Mouse (Mus musculus) layer of hippocampus, postnatal 36 days (tissue): ENCODE measurements around the gene Plpp2. TPM values are rescaled to one million over a fixed set of nuclear protein-coding genes. Genes with fewer than 3 reads are reported as not detected.

Experiments
- DNase-seq, 2 experiments: peaks; one replicate each; pipeline ENCODE4 v3.0.0; 2022
- total RNA-seq, 2 experiments: library from RNA; stranded (reverse); gene quantifications; 2 replicates each; pipeline ENCODE4 v1.2.3; 2021

Plpp2 gene
- 1 to 10 TPM; 5.3 to 5.9 TPM for total RNA-seq

- peak; percentile 19 to 45 for DNase-seq
Measured at GRCm38 (mm10) chr10:79533126-79533911, at the start of gene Plpp2. Plpp2 (minus strand) TSS chr10:79533796.

- DNase-seq = no peak
Measured at GRCm38 (mm10) chr10:79581501-79581900, 47.9 kb upstream of the Plpp2 start.

- peak in 1 of 2 experiments; percentile 19 for DNase-seq
Measured at GRCm38 (mm10) chr10:79580811-79581210, 47.2 kb upstream of the Plpp2 start.

- no peak for DNase-seq
Measured at GRCm38 (mm10) chr10:79580356-79580755, 46.8 kb upstream of the Plpp2 start.

GRCm38 (mm10) chr10:79579781-79580180 lies 46.2 kb upstream of the Plpp2 start:
- no peak for DNase-seq

GRCm38 (mm10) chr10:79578891-79579290 lies 45.3 kb upstream of the Plpp2 start:
- DNase-seq = no peak

GRCm38 (mm10) chr10:79578276-79578675 lies 44.7 kb upstream of the Plpp2 start:
- DNase-seq = no peak

GRCm38 (mm10) chr10:79577376-79577775 lies 43.8 kb upstream of the Plpp2 start:
- no peak for DNase-seq

- no peak for DNase-seq
Measured at GRCm38 (mm10) chr10:79575754-79576153, 42.2 kb upstream of the Plpp2 start.

- no peak for DNase-seq
Measured at GRCm38 (mm10) chr10:79574796-79575195, 41.2 kb upstream of the Plpp2 start.

- no peak for DNase-seq
Measured at GRCm38 (mm10) chr10:79574350-79574749, 40.8 kb upstream of the Plpp2 start.

GRCm38 (mm10) chr10:79573611-79574010 lies 40.0 kb upstream of the Plpp2 start:
- DNase-seq = no peak

- no peak for DNase-seq
Measured at GRCm38 (mm10) chr10:79571314-79571713, 37.7 kb upstream of the Plpp2 start.

- no peak for DNase-seq
Measured at GRCm38 (mm10) chr10:79569921-79570320, 36.3 kb upstream of the Plpp2 start.

- no peak for DNase-seq
Measured at GRCm38 (mm10) chr10:79559716-79560115, 26.1 kb upstream of the Plpp2 start.

GRCm38 (mm10) chr10:79557496-79557895 lies 23.9 kb upstream of the Plpp2 start:
- DNase-seq = no peak

GRCm38 (mm10) chr10:79556951-79557350 lies 23.4 kb upstream of the Plpp2 start:
- no peak for DNase-seq

- DNase-seq = no peak
Measured at GRCm38 (mm10) chr10:79555238-79555724, 21.7 kb upstream of the Plpp2 start.

GRCm38 (mm10) chr10:79554330-79555237 lies 21.0 kb upstream of the Plpp2 start, which contains the start of gene Mier2:
Mier2 (minus strand) TSS chr10:79555199.
- DNase-seq = peak; percentile 85

GRCm38 (mm10) chr10:79553691-79554090 lies 20.1 kb upstream of the Plpp2 start:
- DNase-seq = no peak

GRCm38 (mm10) chr10:79553176-79553575 lies 19.6 kb upstream of the Plpp2 start:
- no peak for DNase-seq

- DNase-seq = no peak
Measured at GRCm38 (mm10) chr10:79552531-79552930, 18.9 kb upstream of the Plpp2 start.

GRCm38 (mm10) chr10:79550366-79550765 lies 16.8 kb upstream of the Plpp2 start:
- no peak for DNase-seq
